Mouse (Mus musculus): Measurements from ENCODE around the gene Cyp2e1.
A peak's percentile ranks its signal among the peaks of the same experiment; 100 is the strongest.

The Cyp2e1 gene

DNA sequence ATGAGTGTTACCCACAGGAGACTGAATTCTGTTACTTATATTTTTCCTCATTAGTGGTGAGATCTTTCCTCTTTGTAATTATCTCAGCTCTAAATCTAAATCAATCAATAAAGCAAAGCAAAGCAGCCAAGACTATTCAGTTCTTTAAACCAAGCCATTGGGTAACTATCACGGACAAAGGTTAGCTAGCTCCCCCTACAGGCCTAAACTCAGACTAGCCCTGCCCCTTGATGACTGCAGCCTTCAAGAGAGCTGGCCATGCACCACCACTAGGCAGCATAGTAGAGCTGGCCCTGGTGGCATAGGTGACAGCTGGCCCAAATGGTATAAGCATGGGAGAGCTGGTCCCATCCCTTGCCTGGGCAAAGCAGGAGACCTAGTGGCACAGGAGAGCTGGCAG, 42.2 kb downstream of the Cyp2e1 start:
- DNase-seq (ENCODE audit: low read depth in 2 of 2, low spot score in 2 of 2) = peak in 1 of 2 experiments; percentile 31

DNA sequence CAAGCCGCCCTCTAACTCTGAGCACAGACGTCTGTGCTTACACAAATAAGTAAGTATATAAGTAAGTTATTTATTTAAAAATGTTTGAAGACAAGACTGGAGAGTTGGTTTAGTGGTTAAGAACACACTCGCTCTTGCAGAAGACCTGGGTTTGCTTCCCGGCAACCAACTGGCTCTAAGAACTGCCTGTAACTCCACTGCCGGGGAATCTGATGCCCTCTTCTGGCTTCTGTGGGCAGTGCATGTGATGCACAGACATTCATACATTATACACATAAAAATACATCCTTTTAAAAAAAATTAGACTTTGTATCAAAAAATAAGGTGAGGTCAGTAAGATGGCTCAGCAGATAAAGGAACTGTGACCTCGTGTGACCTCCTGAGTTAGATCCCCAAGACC, 47.0 kb downstream of the Cyp2e1 start:
- DNase-seq (ENCODE audit: low read depth in 2 of 2, low spot score in 2 of 2) = no peak

DNA sequence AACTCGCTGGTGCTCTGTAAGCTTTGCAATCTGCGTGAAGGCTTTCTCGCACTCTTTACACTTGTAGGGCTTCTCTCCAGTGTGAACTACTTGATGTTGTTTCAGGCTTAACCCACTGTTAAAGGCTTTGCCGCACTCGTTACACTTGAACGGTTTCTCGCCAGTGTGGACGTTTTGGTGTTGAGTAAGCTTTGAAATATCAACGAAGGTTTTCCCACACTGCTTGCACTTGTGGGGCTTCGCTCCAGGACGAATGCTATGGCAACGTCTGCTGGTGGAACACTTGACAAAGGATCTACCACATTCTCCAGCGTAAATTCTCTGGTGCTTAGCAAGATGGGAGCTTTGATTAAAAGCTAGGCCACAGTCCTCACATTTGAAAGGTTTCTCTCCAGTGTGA, 48.2 kb downstream of the Cyp2e1 start:
- DNase-seq (ENCODE audit: low read depth in 2 of 2, low spot score in 2 of 2) = no peak

DNA sequence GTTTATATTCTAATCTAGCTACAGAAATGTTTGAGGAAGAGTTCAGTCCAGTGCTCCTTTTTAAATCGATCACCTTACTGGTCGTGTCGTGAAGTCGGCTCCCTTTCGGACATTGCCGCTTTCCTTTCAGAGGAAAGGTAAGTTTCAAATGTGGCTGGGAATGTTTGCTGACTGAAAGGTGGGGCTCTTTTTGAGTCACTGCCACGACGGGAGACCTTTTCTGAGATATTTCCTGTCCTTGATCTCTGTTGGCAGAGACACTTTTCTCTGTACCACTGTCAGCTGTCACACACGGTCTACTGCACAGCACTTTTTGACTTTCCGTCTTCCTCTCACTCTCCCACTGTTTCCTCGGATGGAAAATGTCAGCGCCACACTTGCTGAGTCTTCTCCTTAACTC, 49.3 kb downstream of the Cyp2e1 start:
- no peak for DNase-seq (ENCODE audit: low read depth in 2 of 2, low spot score in 2 of 2)

DNA sequence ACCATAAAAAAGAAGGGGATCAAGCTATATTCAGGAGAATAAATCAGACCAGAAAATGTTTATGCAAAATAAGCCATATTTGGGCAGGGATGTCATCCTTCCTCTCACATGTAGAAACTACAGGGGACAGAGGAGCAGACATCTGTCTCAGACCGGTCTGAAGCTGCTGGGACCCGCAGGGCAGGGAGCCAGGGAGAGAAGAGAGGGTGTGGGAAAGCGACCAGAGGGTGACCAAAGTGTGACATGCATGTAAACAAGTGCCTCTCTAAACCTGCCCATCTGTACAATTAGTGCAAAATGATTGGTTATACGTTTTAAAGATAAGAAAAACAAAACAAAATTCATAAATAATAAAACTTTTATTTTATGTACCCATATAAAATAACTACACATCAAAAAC, 56.6 kb downstream of the Cyp2e1 start:
- no peak for DNase-seq (ENCODE audit: low read depth in 2 of 2, low spot score in 2 of 2)

DNA sequence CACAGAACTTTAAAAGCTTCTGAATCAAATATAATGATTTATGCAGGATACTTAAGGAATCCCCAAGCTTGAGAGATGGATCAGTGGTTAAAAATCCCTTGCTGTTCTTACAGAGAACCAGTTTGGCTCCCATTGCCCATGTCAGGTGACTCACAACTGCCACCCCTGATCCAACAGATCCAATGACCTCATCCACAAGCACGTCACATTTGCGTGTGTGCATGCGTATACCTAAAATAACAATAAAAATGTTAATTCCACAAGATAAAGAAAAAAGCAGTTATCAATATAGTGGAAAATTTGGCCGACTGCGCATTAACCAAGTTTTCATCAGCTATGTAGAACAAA, 57.7 kb downstream of the Cyp2e1 start:
- no peak for DNase-seq (ENCODE audit: low read depth in 2 of 2, low spot score in 2 of 2)

DNA sequence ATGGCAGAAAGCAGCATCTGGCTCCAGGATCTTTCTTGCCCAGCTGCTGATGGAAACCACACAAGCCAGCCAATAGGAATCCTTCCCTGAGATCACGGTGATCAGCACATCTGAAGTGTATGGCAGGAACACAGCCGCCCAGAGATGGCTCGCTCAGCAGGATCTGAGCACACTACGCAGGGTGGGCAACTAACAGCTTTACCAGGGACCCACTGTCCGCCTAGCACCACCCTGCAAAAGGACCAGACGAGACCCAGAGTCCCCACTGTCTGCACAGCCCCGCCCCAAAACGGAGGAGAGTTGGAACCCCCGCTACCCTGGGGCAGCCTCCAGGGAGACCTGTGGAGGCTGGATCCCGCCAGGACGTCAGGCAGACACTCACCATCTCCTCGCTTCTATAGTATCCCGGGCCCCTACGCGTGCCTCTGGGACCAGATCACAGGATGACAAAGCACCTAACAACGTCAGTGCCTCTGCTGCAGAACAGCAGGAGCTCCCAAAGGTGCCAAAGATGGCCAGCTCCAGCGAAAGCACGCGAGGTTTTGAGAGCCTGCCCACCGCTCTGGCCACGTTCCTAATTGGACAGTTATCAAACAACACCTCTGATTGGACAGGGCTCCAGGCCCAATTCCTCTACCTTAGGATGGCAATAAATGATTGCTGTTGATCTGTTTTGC, 58.3 kb downstream of the Cyp2e1 start, which contains the start of gene Zfp941:
Gene Zfp941 (minus strand): TSS at position 526 of the 677 bp plus-strand sequence.
- no peak for DNase-seq (ENCODE audit: low read depth in 2 of 2, low spot score in 2 of 2)

DNA sequence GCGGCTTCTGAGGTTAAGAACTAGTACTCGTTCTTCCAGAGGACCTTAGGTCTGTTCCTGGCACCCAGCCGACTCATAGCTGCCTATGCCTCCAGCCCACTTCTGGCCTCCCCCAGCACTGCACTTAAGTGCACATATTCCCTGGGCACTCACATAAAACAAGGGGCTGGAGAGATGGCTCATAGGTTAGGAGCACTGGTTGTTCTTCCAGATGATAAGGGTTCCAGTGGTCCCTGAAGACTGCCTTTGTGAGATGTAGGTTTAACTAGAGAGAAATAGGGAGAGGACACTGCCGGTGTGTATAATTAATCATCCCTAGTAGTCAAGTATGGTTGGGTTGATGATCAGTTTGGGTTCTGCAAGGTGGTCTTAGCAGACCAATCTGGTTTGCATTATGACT, 59.2 kb downstream of the Cyp2e1 start:
- no peak for DNase-seq (ENCODE audit: low read depth in 2 of 2, low spot score in 2 of 2)
